Mouse (Mus musculus): ENCODE data around the gene Clec16a. TPM values are rescaled to one million over a fixed set of nuclear protein-coding genes. Genes with fewer than 3 reads are reported as not detected.
A peak's percentile ranks its signal among the peaks of the same experiment; 100 is the strongest.

Clec16a gene
- polyA plus RNA-seq, 1 experiment: 15.7 TPM

DNA sequence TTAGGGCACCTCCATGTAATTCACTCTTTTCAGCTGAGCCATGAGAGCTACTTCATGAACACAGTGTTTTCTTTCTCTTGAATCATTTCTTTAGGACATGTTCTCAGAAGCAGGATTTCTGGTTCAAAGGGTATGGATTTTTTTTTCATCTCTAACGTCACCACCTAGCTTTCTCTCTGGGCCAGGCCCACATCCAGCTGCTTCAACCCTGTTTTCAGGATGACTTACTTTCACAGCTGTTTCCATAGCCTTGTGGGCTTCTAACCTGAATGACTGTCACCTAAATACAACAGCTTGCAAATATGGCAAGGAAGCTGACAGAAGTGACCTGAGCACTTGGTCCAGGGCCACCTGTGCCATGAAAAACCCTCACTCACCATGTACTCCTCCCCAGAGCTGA, 96.0 kb downstream of the Clec16a start:
- WGBS: 92% methylated on average over 1 of the region's 1 CpGs
- Histone ChIP-seq H3K4me3 (ENCODE audit: insufficient read depth, low read depth, low read length) (no peak overlapping the region), H3K4me1 (ENCODE audit: control insufficient read depth, insufficient read depth, low read length) (no peaks in the 10 kb centered on the region), H3K27me3 (replicated peaks; ENCODE audit: control insufficient read depth, insufficient read depth, low read length) (no peaks in the 10 kb centered on the region), H3K27ac (ENCODE audit: insufficient read depth, low read depth, low read length) (no peak overlapping the region), H3K36me3 (ENCODE audit: control insufficient read depth, insufficient read depth, low read length) (no peaks in the 10 kb centered on the region)
- TF ChIP-seq CTCF (conservative IDR thresholded peaks at IDR 0.05; ENCODE audit: insufficient read depth, insufficient read length, low read depth, low read length) (no peak), POLR2A (IDR thresholded peaks at IDR 0.05; ENCODE audit: low read depth, low read length) (no peak)
- DNase-seq: no peak

DNA sequence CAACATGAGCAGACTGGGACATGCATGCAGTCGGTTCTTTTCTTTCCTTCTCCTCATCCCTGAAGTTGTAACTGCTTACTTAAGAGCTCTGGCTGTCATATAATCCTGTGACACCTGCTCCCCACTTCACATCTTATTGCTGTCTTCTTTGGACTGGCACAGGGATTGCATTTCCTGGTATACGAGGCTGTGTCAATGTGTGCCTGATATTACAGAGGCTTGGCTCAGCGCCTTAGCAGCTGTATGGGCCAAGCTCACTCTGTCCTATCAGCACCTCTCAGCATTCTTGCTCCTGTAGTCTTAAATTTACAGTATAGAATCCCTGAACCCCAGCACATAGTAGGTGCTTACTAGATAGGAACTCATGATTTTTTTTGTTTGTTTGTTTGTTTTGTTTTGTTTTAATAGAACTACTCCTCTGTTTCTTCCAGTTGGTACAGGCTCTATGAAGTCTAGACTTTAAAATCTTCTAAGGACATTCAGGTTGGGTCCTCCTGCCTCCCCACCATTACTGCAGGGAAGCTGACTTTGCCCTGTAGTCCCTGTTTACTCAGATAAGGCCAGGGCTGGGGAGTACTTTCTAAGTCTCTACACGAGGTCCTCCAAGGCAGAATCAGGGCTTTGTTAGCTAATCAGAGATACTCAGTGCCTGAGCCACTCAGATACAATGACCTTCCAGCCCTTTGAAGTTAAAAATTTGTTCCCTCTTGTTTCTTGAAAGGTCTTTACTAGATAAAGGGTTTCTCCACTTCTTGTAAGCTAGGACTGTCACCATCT, 97.9 kb downstream of the Clec16a start:
- no peak overlapping the region for H3K4me3 ChIP-seq (ENCODE audit: insufficient read depth, low read depth, low read length)
- H3K27me3 ChIP-seq (replicated peaks; ENCODE audit: control insufficient read depth, insufficient read depth, low read length): no peaks in the 10 kb centered on the region
- no peaks in the 10 kb centered on the region for H3K4me1 ChIP-seq (ENCODE audit: control insufficient read depth, insufficient read depth, low read length)
- H3K27ac ChIP-seq (ENCODE audit: insufficient read depth, low read depth, low read length): no peak overlapping the region
- no peak for DNase-seq
- no peaks in the 10 kb centered on the region for H3K36me3 ChIP-seq (ENCODE audit: control insufficient read depth, insufficient read depth, low read length)
- no peak for TF ChIP-seq CTCF (conservative IDR thresholded peaks at IDR 0.05; ENCODE audit: insufficient read depth, insufficient read length, low read depth, low read length)
- TF ChIP-seq POLR2A (IDR thresholded peaks at IDR 0.05; ENCODE audit: low read depth, low read length): no peak
- WGBS: 76% methylated on average over 4 of the region's 4 CpGs

DNA sequence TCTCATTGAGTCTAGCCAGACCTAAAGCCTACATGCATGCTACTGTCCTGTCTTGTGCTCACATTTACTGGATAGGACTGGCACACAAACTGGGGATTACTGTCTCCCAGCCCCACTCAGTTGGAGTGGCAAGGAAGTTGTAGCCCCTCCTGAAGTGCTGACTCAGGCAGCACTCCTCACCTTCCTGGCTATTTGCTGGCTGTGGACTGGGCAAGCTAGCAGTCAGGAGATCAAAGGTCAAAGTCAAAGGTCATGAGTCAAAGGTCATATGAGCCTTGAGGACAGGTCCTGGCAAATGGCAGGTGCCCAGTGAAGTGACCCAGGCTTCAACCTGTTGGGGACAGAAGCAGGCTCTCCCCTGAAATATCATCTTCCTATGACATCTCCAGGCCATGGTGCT, 99.1 kb downstream of the Clec16a start:
- Histone ChIP-seq H3K27ac (ENCODE audit: insufficient read depth, low read depth, low read length) (no peak overlapping the region), H3K27me3 (replicated peaks; ENCODE audit: control insufficient read depth, insufficient read depth, low read length) (no peaks in the 10 kb centered on the region), H3K4me1 (ENCODE audit: control insufficient read depth, insufficient read depth, low read length) (no peaks in the 10 kb centered on the region), H3K36me3 (ENCODE audit: control insufficient read depth, insufficient read depth, low read length) (no peaks in the 10 kb centered on the region), H3K4me3 (ENCODE audit: insufficient read depth, low read depth, low read length) (no peak overlapping the region)
- peak; percentile 29 for DNase-seq
- TF ChIP-seq CTCF (conservative IDR thresholded peaks at IDR 0.05; ENCODE audit: insufficient read depth, insufficient read length, low read depth, low read length): no peak
- TF ChIP-seq POLR2A (IDR thresholded peaks at IDR 0.05; ENCODE audit: low read depth, low read length): no peak

DNA sequence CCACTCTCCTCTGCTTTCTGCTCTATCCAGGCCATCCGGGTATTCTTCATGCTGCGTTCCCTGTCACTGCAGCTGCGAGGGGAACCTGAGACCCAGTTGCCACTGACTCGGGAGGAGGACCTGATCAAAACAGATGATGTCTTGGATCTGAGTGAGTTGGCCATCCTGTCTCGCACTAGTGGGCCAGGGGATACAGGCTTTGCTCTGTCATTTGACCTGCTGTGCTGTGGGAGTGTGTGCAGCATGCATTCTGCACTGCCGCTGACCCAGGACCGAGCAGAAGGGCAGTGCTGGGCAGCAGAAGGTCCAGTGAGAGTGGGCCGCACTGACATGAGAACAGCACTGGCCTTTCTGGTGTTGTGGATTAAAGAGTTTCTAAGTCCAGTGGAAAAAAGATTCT, 99.6 kb downstream of the Clec16a start:
- WGBS: 85% methylated on average over 8 of the region's 8 CpGs
- no peak for DNase-seq
- TF ChIP-seq CTCF (conservative IDR thresholded peaks at IDR 0.05; ENCODE audit: insufficient read depth, insufficient read length, low read depth, low read length): no peak
- TF ChIP-seq POLR2A (IDR thresholded peaks at IDR 0.05; ENCODE audit: low read depth, low read length): no peak
- no peaks in the 10 kb centered on the region for H3K4me1 ChIP-seq (ENCODE audit: control insufficient read depth, insufficient read depth, low read length)
- H3K27me3 ChIP-seq (replicated peaks; ENCODE audit: control insufficient read depth, insufficient read depth, low read length): no peaks in the 10 kb centered on the region
- no peak overlapping the region for H3K27ac ChIP-seq (ENCODE audit: insufficient read depth, low read depth, low read length)
- no peaks in the 10 kb centered on the region for H3K36me3 ChIP-seq (ENCODE audit: control insufficient read depth, insufficient read depth, low read length)
- H3K4me3 ChIP-seq (ENCODE audit: insufficient read depth, low read depth, low read length): no peak overlapping the region

DNA sequence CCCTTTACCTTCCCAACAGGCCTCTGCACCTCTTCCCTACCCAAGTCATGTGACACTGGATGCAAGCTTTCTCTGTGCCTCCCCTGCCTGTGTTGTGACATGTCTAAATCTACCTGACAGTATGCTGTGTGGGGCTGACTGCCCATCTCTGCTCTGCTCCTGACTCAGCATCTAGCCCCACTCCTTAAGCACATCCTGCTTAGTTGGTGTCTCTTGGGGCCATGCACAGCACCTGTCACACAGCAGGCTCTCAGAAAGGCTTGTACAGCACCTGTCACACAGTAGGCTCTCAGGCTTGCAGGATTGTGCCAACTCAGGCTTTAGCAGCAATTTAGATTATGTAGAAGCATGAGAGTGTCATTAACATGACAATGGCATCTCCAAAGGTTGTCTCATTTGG, 106.7 kb downstream of the Clec16a start:
- no peak for TF ChIP-seq CTCF (conservative IDR thresholded peaks at IDR 0.05; ENCODE audit: insufficient read depth, insufficient read length, low read depth, low read length)
- TF ChIP-seq POLR2A (IDR thresholded peaks at IDR 0.05; ENCODE audit: low read depth, low read length): no peak
- no peak for DNase-seq
- H3K27ac ChIP-seq (ENCODE audit: insufficient read depth, low read depth, low read length): no peak overlapping the region
- no peak overlapping the region for H3K4me3 ChIP-seq (ENCODE audit: insufficient read depth, low read depth, low read length)
- no peaks in the 10 kb centered on the region for H3K36me3 ChIP-seq (ENCODE audit: control insufficient read depth, insufficient read depth, low read length)
- H3K4me1 ChIP-seq (ENCODE audit: control insufficient read depth, insufficient read depth, low read length): peaks cover 4% of the 10 kb centered on the region
- no peaks in the 10 kb centered on the region for H3K27me3 ChIP-seq (replicated peaks; ENCODE audit: control insufficient read depth, insufficient read depth, low read length)

DNA sequence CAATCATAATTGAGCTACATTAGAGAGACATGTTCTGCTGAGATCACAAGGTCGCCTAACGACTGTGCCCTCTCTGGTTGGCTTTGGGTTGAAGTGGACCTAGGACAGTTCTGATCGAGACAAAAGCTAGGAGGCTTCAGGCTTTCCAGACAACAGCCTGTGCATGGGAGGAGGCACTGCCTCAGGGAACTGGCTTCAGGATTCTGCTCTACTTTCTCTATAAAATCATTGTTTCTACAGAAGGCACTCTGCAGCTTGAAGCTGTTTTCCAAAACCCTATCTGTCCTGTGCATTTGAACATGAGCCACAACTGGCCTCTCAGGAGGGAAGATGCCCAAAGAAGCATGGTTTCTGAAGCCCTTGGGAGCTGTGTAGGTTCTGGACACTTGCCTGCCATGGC, 107.8 kb downstream of the Clec16a start:
- 93% methylated on average over 3 of the region's 3 CpGs for WGBS
- TF ChIP-seq CTCF (conservative IDR thresholded peaks at IDR 0.05; ENCODE audit: insufficient read depth, insufficient read length, low read depth, low read length): no peak
- TF ChIP-seq POLR2A (IDR thresholded peaks at IDR 0.05; ENCODE audit: low read depth, low read length): no peak
- DNase-seq: no peak

DNA sequence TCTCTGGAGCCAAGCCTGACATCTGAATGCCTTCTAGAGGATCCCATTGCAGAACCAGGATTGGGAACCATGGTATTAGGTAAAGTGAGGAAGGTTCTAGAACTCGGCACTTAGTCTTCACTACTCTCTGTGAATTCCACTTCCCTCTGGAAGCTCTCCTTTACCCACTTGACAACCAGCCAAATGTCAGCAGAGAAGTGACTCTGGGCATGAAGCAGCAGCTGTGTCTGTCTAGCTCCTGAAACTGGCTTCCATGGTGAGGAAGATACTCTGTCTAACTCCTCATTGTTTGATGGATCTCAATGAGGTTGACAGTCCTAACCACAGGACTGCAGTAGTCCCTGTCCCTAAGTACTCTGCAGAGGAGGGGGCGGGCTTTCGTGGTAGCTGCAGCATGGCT, 110.1 kb downstream of the Clec16a start:
- 73% methylated on average over 3 of the region's 3 CpGs for WGBS
- H3K4me3 ChIP-seq (ENCODE audit: insufficient read depth, low read depth, low read length): no peak overlapping the region
- H3K27ac ChIP-seq (ENCODE audit: insufficient read depth, low read depth, low read length): no peak overlapping the region
- H3K4me1 ChIP-seq (ENCODE audit: control insufficient read depth, insufficient read depth, low read length): peaks cover 4% of the 10 kb centered on the region
- DNase-seq: peak; percentile 27
- H3K27me3 ChIP-seq (replicated peaks; ENCODE audit: control insufficient read depth, insufficient read depth, low read length): no peaks in the 10 kb centered on the region
- TF ChIP-seq POLR2A (IDR thresholded peaks at IDR 0.05; ENCODE audit: low read depth, low read length): no peak
- TF ChIP-seq CTCF (conservative IDR thresholded peaks at IDR 0.05; ENCODE audit: insufficient read depth, insufficient read length, low read depth, low read length): no peak
- no peaks in the 10 kb centered on the region for H3K36me3 ChIP-seq (ENCODE audit: control insufficient read depth, insufficient read depth, low read length)

More for the DNA sequence above, 107.8 kb downstream of the Clec16a start:
- Histone ChIP-seq H3K27ac (ENCODE audit: insufficient read depth, low read depth, low read length) (no peak overlapping the region), H3K4me3 (ENCODE audit: insufficient read depth, low read depth, low read length) (no peak overlapping the region), H3K27me3 (replicated peaks; ENCODE audit: control insufficient read depth, insufficient read depth, low read length) (no peaks in the 10 kb centered on the region), H3K36me3 (ENCODE audit: control insufficient read depth, insufficient read depth, low read length) (no peaks in the 10 kb centered on the region), H3K4me1 (ENCODE audit: control insufficient read depth, insufficient read depth, low read length) (peaks cover 4% of the 10 kb centered on the region)

Data from kidney, adult 2 months (tissue).